Mouse (Mus musculus) liver, embryonic 12.5 days (tissue): Measurements from ENCODE around the gene Atp5mpl. TPM values are rescaled to one million over a fixed set of nuclear protein-coding genes. Genes with fewer than 3 reads are reported as not detected.
A peak's percentile ranks its signal among the peaks of the same experiment; 100 is the strongest.

Experiments
- ATAC-seq: fragments of 200-750 bp; cut with Nextera tagmentation; 2 replicates; pipeline ENCODE4 v1.8.0; 2017; ENCODE audit warnings: moderate number of reproducible peaks, mild to moderate bottlenecking, moderate library complexity
- H3K27ac ChIP-seq: fragments of 300-500 bp; sonication (generic); 2 replicates; pipeline ENCODE4 v1.5.1; 2016; ENCODE audit warnings: mild to moderate bottlenecking
- H3K27me3 ChIP-seq: fragments of 300-500 bp; sonication (generic); replicated peaks from 2 replicates; pipeline ENCODE4 v1.6.1; 2016; ENCODE audit warnings: mild to moderate bottlenecking, moderate library complexity
- H3K36me3 ChIP-seq: fragments of 300-500 bp; sonication (generic); 2 replicates; pipeline ENCODE4 v1.6.1; 2016; ENCODE audit warnings: mild to moderate bottlenecking, moderate library complexity
- H3K4me1 ChIP-seq: fragments of 300-500 bp; sonication (generic); 2 replicates; pipeline ENCODE4 v1.6.1; 2016
- H3K4me2 ChIP-seq: fragments of 300-500 bp; sonication (generic); 2 replicates; pipeline ENCODE4 v1.6.1; 2016; ENCODE audit warnings: mild to moderate bottlenecking, moderate library complexity
- H3K4me3 ChIP-seq: fragments of 300-500 bp; sonication (generic); 2 replicates; pipeline ENCODE4 v1.5.1; 2016; ENCODE audit warnings: mild to moderate bottlenecking, moderate library complexity
- H3K9ac ChIP-seq: fragments of 300-500 bp; sonication (generic); 2 replicates; pipeline ENCODE4 v1.6.1; 2016; ENCODE audit warnings: mild to moderate bottlenecking, moderate library complexity
- H3K9me3 ChIP-seq: fragments of 300-500 bp; sonication (generic); replicated peaks from 2 replicates; pipeline ENCODE4 v1.6.1; 2016; ENCODE audit warnings: mild to moderate bottlenecking, moderate library complexity
- WGBS: fragments of 180-500 bp; shearing (Covaris S2); methylation state at CpG from one replicate; pipeline ENCODE4 v1.1.7; 2016; ENCODE audit not compliant: insufficient replicate concordance; 5-methylcytosine and 5-hydroxymethylcytosine counted together
- polyA plus RNA-seq: library from polyadenylated mRNA; unstranded; fragments of >200 nt; fragmentation: Nextera tagmentation; extraction: Ambion mirVana; gene quantifications from 2 replicates; pipeline ENCODE4 v1.2.1, GENCODE M21; 2016

Atp5mpl gene
- polyA plus RNA-seq, 1 experiment from 2014 or later = 604 TPM

DNA sequence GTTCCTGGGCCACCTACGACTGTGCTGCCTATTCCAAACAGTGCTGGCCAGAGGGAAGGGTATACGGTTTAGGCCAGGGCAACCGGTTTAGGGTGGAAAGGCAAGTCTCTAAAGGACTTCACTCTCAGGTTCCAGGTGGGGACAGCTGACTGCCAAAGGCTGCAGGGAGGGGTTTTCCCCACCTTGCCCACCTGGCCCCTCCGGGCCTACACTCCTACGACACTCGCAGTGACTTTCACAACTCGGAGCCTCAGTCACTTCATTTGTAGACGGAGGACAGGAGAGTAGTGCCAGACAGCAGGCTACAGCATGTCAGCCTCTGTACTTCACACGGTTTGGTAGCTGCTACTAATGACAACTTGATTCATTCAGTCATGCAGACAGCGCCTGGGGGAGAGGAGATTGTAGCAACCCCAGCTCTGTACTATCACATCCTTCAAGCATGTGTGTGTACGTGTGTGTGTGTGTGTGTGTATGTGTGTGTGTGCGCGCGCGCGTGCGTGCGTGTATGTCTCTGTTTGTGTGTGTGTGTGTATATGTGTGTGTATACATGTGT, 38.3 kb downstream of the Atp5mpl start:
- Histone ChIP-seq H3K27ac (no peak overlapping the region), H3K4me1 (peaks cover 27% of the 10 kb centered on the region), H3K4me2 (no peak overlapping the region), H3K4me3 (no peak overlapping the region), H3K36me3 (no peaks in the 10 kb centered on the region), H3K9ac (no peak overlapping the region), H3K27me3 (0 out of 2 replicates have a peak, but pooled peaks cover 6% of the 10 kb centered on the region), H3K9me3 (no peaks in the 10 kb centered on the region)
- WGBS = 78% methylated on average over 18 of the region's 18 CpGs
- ATAC-seq = no peak

- ATAC-seq = no peak
- H3K4me3 ChIP-seq = no peak overlapping the region
- no peak overlapping the region for H3K9ac ChIP-seq
- no peaks in the 10 kb centered on the region for H3K36me3 ChIP-seq
- no peak overlapping the region for H3K27ac ChIP-seq
- peaks cover 27% of the 10 kb centered on the region for H3K4me1 ChIP-seq
- 0 out of 2 replicates have a peak, but pooled peaks cover 6% of the 10 kb centered on the region for H3K27me3 ChIP-seq
- H3K4me2 ChIP-seq = no peak overlapping the region
- 70% methylated on average over 1 of the region's 1 CpGs for WGBS
- H3K9me3 ChIP-seq = no peaks in the 10 kb centered on the region
These were observed 39.4 kb downstream of the Atp5mpl start for GRCm38 (mm10) chr12:111927338-111927737.

- Histone ChIP-seq H3K27ac (peak overlapping the region; percentile 61), H3K4me3 (no peak overlapping the region), H3K27me3 (peaks cover 16% of the 10 kb centered on the region), H3K4me2 (no peak overlapping the region), H3K9ac (no peak overlapping the region), H3K36me3 (no peaks in the 10 kb centered on the region), H3K4me1 (peaks cover 28% of the 10 kb centered on the region), H3K9me3 (no peaks in the 10 kb centered on the region)
- 48% methylated on average over 6 of the region's 6 CpGs for WGBS
- ATAC-seq = peak; percentile 76
These were observed 43.7 kb downstream of the Atp5mpl start for GRCm38 (mm10) chr12:111923117-111923516.

GRCm38 (mm10) chr12:111920046-111920445, 46.7 kb downstream of the Atp5mpl start:
- Histone ChIP-seq H3K27me3 (peaks cover 29% of the 10 kb centered on the region), H3K4me3 (no peak overlapping the region), H3K36me3 (no peaks in the 10 kb centered on the region), H3K4me2 (no peak overlapping the region), H3K9ac (no peak overlapping the region), H3K4me1 (peaks cover 33% of the 10 kb centered on the region), H3K9me3 (no peaks in the 10 kb centered on the region), H3K27ac (no peak overlapping the region)
- WGBS = 27% methylated on average over 9 of the region's 9 CpGs
- ATAC-seq = no peak

- Histone ChIP-seq H3K36me3 (no peaks in the 10 kb centered on the region), H3K4me2 (no peak overlapping the region), H3K9me3 (no peaks in the 10 kb centered on the region), H3K27ac (peak overlapping the region; percentile 46; the same call in 1 of the 2 replicates), H3K27me3 (peaks cover 29% of the 10 kb centered on the region), H3K4me1 (peaks cover 11% of the 10 kb centered on the region; the same call in 1 of the 2 replicates), H3K4me3 (no peak overlapping the region), H3K9ac (no peak overlapping the region)
- ATAC-seq = no peak
- 56% methylated on average over 12 of the region's 12 CpGs for WGBS
These were observed 50.1 kb downstream of the Atp5mpl start for GRCm38 (mm10) chr12:111916514-111917217.

- Histone ChIP-seq H3K4me2 (no peak overlapping the region), H3K4me1 (peaks cover 11% of the 10 kb centered on the region; the same call in 1 of the 2 replicates), H3K9ac (no peak overlapping the region), H3K4me3 (no peak overlapping the region), H3K27me3 (peaks cover 29% of the 10 kb centered on the region), H3K9me3 (no peaks in the 10 kb centered on the region), H3K27ac (no peak overlapping the region), H3K36me3 (no peaks in the 10 kb centered on the region)
- ATAC-seq = no peak
- 79% methylated on average over 6 of the region's 6 CpGs for WGBS
These were observed 51.0 kb downstream of the Atp5mpl start for GRCm38 (mm10) chr12:111915781-111916180.

GRCm38 (mm10) chr12:111914031-111914430, 52.7 kb downstream of the Atp5mpl start:
- no peak overlapping the region for H3K4me3 ChIP-seq
- WGBS = 29% methylated on average over 3 of the region's 3 CpGs

GRCm38 (mm10) chr12:111912802-111913201, 54.0 kb downstream of the Atp5mpl start:
- Histone ChIP-seq H3K9ac (no peak overlapping the region), H3K4me2 (no peak overlapping the region), H3K36me3 (no peaks in the 10 kb centered on the region), H3K4me1 (peaks cover 17% of the 10 kb centered on the region), H3K27ac (no peak overlapping the region), H3K27me3 (peaks cover 16% of the 10 kb centered on the region), H3K4me3 (no peak overlapping the region), H3K9me3 (no peaks in the 10 kb centered on the region)
- 74% methylated on average over 7 of the region's 7 CpGs for WGBS
- ATAC-seq = no peak

More at GRCm38 (mm10) chr12:111914031-111914430, 52.7 kb downstream of the Atp5mpl start:
- Histone ChIP-seq H3K27ac (no peak overlapping the region), H3K4me2 (no peak overlapping the region), H3K9ac (no peak overlapping the region; the same call in 1 of the 2 replicates), H3K36me3 (no peaks in the 10 kb centered on the region), H3K4me1 (peaks cover 8% of the 10 kb centered on the region), H3K27me3 (peaks cover 18% of the 10 kb centered on the region), H3K9me3 (no peaks in the 10 kb centered on the region)
- peak; percentile 18; the same call in 1 of the 2 replicates for ATAC-seq

DNA sequence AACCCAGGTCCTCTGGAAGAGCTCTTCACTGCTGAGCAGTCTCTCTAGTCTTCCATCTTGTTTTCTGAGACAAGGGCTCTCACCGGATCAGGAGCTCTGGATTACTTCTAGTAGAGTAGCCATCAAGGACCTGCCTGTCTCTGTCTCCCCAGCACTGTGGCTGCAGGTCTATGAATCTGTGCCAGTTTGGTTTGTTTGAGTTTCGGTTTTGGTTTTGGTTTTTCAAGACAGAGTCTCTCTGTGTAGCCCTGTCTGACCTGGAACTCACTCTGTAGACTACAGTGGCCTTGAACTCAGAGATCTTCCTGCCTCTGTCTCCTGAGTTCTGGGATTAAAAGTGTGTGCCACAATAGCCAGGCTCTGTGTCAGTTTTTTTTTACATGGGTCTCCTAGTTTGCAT, 55.0 kb downstream of the Atp5mpl start:
- Histone ChIP-seq H3K9me3 (no peaks in the 10 kb centered on the region), H3K27me3 (peaks cover 12% of the 10 kb centered on the region), H3K4me2 (no peak overlapping the region), H3K4me3 (no peak overlapping the region), H3K27ac (no peak overlapping the region), H3K36me3 (no peaks in the 10 kb centered on the region), H3K9ac (no peak overlapping the region), H3K4me1 (peaks cover 20% of the 10 kb centered on the region)
- WGBS = 75% methylated on average over 2 of the region's 2 CpGs
- ATAC-seq = no peak

Other genes with a start within 250 kb of the Atp5mpl start
- gene Klc1, start 208.1 kb downstream of the Atp5mpl start, polyA plus RNA-seq = 35.6 TPM in 2 replicates
- gene Xrcc3, start 153.1 kb downstream of the Atp5mpl start, polyA plus RNA-seq = 7.7 and 8.2 TPM in 2 replicates
- 60.6 and 61.9 TPM in 2 replicates for gene Zfyve21, start 152.8 kb downstream of the Atp5mpl start, polyA plus RNA-seq
- gene Ppp1r13b, start 58.9 kb downstream of the Atp5mpl start, polyA plus RNA-seq = 7.3 and 8.1 TPM in 2 replicates
- gene Tdrd9, start 4.6 kb upstream of the Atp5mpl start, polyA plus RNA-seq = 0.04 and 0.10 TPM in 2 replicates
- not detected in 2 replicates for gene Rd3l, start 14.3 kb upstream of the Atp5mpl start, polyA plus RNA-seq
- 0.46 and 0.50 TPM in 2 replicates for gene Aspg, start 139.7 kb upstream of the Atp5mpl start, polyA plus RNA-seq
- 0.44 and 0.51 TPM in 2 replicates for gene Kif26a, start 179.2 kb upstream of the Atp5mpl start, polyA plus RNA-seq